Mouse (Mus musculus): ENCODE results near the gene Shq1. TPM values are rescaled to one million over a fixed set of nuclear protein-coding genes. Genes with fewer than 3 reads are reported as not detected.

Gene Shq1
- polyA plus RNA-seq, 1 experiment = 1.2 TPM

- Histone ChIP-seq H3K4me3 (ENCODE audit: insufficient read depth, low read depth, low read length) (no peak overlapping the region), H3K27ac (replicated peaks; ENCODE audit: low read depth, low read length) (no peak overlapping the region), H3K4me1 (ENCODE audit: control insufficient read depth, insufficient read depth, insufficient read length, low read length) (no peaks in the 10 kb centered on the region)
Observed at GRCm38 (mm10) chr6:100640591-100640990, 30.4 kb downstream of the Shq1 start.

DNA sequence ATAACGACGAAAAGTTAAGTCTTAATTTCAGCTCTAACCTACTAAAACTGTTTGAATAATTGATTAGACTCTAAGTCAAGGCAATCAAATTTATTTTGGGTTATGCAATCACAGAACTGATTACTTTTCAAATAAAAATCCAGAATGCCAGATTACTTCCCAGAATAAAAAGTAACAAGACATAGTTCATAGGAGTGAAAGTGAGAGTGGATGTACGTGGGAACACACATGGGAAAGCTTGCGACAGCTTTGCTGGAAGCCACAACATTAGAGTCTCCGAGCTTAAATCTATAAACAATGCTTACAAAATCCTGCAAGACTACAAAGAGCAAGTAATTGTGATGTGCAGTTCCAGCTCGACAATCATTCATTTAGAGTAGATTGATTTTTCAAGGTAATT lies 41.9 kb downstream of the Shq1 start:
- Histone ChIP-seq H3K27ac (replicated peaks; ENCODE audit: low read depth, low read length) (no peak overlapping the region), H3K4me3 (ENCODE audit: insufficient read depth, low read depth, low read length) (no peak overlapping the region), H3K4me1 (ENCODE audit: control insufficient read depth, insufficient read depth, insufficient read length, low read length) (no peaks in the 10 kb centered on the region)

DNA sequence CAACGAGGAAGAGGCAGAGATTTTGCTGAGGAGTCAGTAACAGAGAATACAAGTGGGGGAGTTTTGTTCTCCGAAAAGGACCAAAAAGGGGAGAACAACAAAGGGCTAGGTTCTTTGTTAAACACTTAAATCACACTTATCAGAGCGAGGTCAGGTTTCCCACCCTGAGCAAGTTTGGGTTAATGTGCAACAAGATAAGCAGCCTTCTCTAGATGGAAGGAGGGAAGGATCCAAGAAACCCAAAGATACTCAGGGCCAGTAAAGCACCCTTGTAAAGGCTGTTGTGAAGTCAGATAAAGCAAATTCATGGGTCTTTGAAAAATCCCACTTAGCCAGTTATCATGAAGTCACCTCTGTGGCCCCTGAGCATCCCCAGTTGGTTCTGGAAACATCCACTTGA lies 42.7 kb downstream of the Shq1 start:
- Histone ChIP-seq H3K27ac (replicated peaks; ENCODE audit: low read depth, low read length) (no peak overlapping the region), H3K4me1 (ENCODE audit: control insufficient read depth, insufficient read depth, insufficient read length, low read length) (no peaks in the 10 kb centered on the region), H3K4me3 (ENCODE audit: insufficient read depth, low read depth, low read length) (no peak overlapping the region)

GRCm38 (mm10) chr6:100623922-100624321 lies 47.0 kb downstream of the Shq1 start:
- no peak overlapping the region for H3K27ac ChIP-seq (replicated peaks; ENCODE audit: low read depth, low read length)
- H3K4me3 ChIP-seq (ENCODE audit: insufficient read depth, low read depth, low read length) = no peak overlapping the region
- H3K4me1 ChIP-seq (ENCODE audit: control insufficient read depth, insufficient read depth, insufficient read length, low read length) = no peaks in the 10 kb centered on the region

GRCm38 (mm10) chr6:100622861-100623507 lies 48.0 kb downstream of the Shq1 start:
- Histone ChIP-seq H3K27ac (replicated peaks; ENCODE audit: low read depth, low read length) (no peak overlapping the region), H3K4me3 (ENCODE audit: insufficient read depth, low read depth, low read length) (no peak overlapping the region), H3K4me1 (ENCODE audit: control insufficient read depth, insufficient read depth, insufficient read length, low read length) (no peaks in the 10 kb centered on the region)

GRCm38 (mm10) chr6:100620411-100620810 lies 50.5 kb downstream of the Shq1 start:
- Histone ChIP-seq H3K27ac (replicated peaks; ENCODE audit: low read depth, low read length) (no peak overlapping the region), H3K4me3 (ENCODE audit: insufficient read depth, low read depth, low read length) (no peak overlapping the region)

GRCm38 (mm10) chr6:100619309-100619708 lies 51.6 kb downstream of the Shq1 start:
- Histone ChIP-seq H3K27ac (replicated peaks; ENCODE audit: low read depth, low read length) (no peak overlapping the region), H3K4me3 (ENCODE audit: insufficient read depth, low read depth, low read length) (no peak overlapping the region), H3K4me1 (ENCODE audit: control insufficient read depth, insufficient read depth, insufficient read length, low read length) (no peaks in the 10 kb centered on the region)

More at GRCm38 (mm10) chr6:100620411-100620810, 50.5 kb downstream of the Shq1 start:
- H3K4me1 ChIP-seq (ENCODE audit: control insufficient read depth, insufficient read depth, insufficient read length, low read length) = no peaks in the 10 kb centered on the region

DNA sequence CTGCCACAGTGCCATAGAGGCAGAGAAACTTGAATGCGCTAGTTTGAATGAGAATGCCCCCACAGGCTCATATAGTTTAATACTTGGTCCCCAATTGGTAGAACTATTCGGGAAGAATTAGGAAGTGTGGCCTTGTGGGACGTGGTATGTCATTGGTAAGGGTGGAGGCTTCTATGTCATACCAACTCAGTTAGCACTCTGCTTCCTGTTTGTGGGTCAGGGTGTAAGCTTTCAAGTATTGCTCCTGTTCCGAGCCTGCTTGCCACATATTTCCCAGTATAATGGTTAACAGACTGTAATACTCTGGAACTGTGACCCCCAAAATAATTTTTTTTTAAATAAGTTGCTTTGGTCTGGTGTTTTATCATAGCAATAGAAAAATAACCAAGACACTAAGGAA lies 54.8 kb downstream of the Shq1 start:
- no peaks in the 10 kb centered on the region for H3K4me1 ChIP-seq (ENCODE audit: control insufficient read depth, insufficient read depth, insufficient read length, low read length)
- no peak overlapping the region for H3K4me3 ChIP-seq (ENCODE audit: insufficient read depth, low read depth, low read length)
- no peak overlapping the region for H3K27ac ChIP-seq (replicated peaks; ENCODE audit: low read depth, low read length)

DNA sequence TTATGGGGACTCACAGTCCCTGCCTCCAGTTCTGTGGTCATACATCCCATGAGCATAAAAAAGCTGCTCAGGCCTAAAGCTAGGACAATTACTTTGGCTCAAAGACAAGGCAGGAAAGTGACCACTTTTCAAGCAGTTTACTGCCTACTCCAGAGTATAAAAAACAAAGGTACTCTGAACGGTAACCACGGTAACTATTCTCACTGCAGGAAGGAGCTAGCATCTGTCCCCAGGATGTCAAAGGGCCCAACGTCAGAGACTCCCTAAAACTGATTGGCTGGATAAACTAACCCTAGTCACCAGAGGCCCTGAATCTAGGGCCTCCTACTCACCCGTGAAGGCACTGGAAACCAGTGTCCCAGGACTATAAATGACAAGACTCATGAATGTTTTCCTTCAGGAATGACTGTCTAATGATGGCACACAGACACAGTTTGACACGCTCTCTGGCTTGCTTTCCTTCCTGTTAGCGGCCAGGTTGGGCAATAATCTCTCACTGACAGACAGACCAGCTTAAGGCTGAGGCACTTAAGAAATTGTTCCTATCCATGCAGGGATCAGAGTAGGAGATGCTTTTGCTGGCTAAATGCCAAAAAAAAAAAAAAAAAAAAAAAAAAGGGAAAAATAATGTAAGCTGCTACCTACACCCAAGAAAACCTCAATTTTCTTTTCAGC lies 57.2 kb downstream of the Shq1 start:
- H3K4me1 ChIP-seq (ENCODE audit: control insufficient read depth, insufficient read depth, insufficient read length, low read length) = no peaks in the 10 kb centered on the region
- H3K27ac ChIP-seq (replicated peaks; ENCODE audit: low read depth, low read length) = no peak overlapping the region
- no peak overlapping the region for H3K4me3 ChIP-seq (ENCODE audit: insufficient read depth, low read depth, low read length)

- Histone ChIP-seq H3K4me1 (ENCODE audit: control insufficient read depth, insufficient read depth, insufficient read length, low read length) (no peaks in the 10 kb centered on the region), H3K4me3 (ENCODE audit: insufficient read depth, low read depth, low read length) (no peak overlapping the region), H3K27ac (replicated peaks; ENCODE audit: low read depth, low read length) (no peak overlapping the region)
Observed at GRCm38 (mm10) chr6:100610897-100611575, 59.9 kb downstream of the Shq1 start.

DNA sequence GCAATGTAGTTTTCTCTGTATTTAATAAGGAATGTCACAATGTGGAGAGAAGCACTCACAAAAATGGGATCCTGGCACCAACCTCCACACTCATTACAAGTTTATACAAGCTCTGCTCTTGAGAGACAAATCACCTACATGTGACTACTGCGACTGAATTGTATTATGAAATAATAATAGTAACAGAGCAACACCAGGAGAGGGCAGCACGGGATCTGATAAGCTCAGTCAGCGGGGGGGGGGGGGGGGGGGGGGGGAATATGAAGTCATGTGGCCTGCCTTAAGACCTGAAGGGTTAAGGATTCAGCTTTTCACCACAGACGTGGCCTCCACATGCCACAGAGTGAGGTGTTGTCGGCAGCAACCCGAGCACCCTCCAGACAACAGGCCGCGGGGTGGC lies 60.8 kb downstream of the Shq1 start:
- no peaks in the 10 kb centered on the region for H3K4me1 ChIP-seq (ENCODE audit: control insufficient read depth, insufficient read depth, insufficient read length, low read length)
- H3K27ac ChIP-seq (replicated peaks; ENCODE audit: low read depth, low read length) = no peak overlapping the region
- H3K4me3 ChIP-seq (ENCODE audit: insufficient read depth, low read depth, low read length) = no peak overlapping the region

DNA sequence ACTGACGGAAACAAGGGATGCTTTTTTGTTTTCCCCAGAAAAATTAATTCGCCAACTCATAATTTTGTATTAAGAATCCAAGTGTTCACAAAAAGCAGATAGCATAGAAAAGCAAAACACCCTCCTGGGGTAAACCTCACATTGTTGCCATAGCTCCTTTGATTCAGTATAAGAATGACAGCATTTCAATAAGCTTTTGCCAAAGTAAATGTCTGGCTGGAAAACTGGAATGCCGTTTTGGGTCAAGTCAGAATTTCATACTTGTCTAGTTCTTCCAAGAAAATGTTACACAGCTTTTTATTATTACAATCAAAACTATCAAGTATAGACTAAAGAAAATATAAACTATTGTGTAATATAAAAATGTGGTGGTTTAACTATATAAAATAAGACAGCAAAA lies 61.7 kb downstream of the Shq1 start:
- H3K4me3 ChIP-seq (ENCODE audit: insufficient read depth, low read depth, low read length) = no peak overlapping the region
- H3K27ac ChIP-seq (replicated peaks; ENCODE audit: low read depth, low read length) = no peak overlapping the region
- no peaks in the 10 kb centered on the region for H3K4me1 ChIP-seq (ENCODE audit: control insufficient read depth, insufficient read depth, insufficient read length, low read length)

- H3K4me1 ChIP-seq (ENCODE audit: control insufficient read depth, insufficient read depth, insufficient read length, low read length) = no peaks in the 10 kb centered on the region
- H3K4me3 ChIP-seq (ENCODE audit: insufficient read depth, low read depth, low read length) = no peak overlapping the region
- H3K27ac ChIP-seq (replicated peaks; ENCODE audit: low read depth, low read length) = no peak overlapping the region
Observed at GRCm38 (mm10) chr6:100608429-100608828, 62.5 kb downstream of the Shq1 start.

DNA sequence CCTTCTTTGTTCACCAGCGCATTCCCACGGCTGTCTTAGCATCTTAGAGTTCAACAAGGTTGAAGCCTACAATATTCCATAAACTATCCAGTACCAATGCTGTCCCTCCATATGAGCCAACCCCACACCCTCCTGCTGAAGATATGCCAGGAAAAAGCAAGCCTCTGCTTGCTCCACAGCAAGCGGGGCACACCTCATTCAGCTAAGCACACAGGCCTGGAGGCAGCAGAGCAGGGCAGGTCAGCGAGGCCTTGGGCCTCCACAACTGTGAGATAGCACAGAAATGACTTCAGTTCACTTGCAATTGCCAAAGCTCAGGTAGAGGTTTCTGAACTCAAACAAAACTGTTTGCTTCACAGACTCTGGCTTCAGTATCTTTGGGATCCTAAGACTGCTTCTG lies 64.2 kb downstream of the Shq1 start:
- no peaks in the 10 kb centered on the region for H3K4me1 ChIP-seq (ENCODE audit: control insufficient read depth, insufficient read depth, insufficient read length, low read length)
- no peak overlapping the region for H3K27ac ChIP-seq (replicated peaks; ENCODE audit: low read depth, low read length)
- H3K4me3 ChIP-seq (ENCODE audit: insufficient read depth, low read depth, low read length) = no peak overlapping the region

DNA sequence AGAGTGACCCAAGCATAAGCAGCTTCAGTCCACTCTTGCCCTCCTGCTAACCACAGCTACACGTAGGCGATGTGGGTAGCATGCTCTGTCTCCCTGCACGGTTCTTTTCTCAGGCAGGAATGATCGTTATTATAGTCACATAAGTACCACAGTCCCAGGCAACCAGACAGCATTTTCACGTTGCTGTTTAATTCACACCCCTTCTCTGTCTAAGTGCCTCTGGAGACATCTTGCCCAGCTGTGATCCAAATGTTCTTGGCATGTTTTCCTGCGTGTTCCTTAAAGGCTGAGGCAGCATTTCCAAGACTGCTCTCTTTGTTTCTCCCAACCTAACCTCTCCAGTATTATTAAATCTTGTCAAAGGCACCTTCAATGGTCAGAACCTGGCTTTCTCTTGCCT lies 67.3 kb downstream of the Shq1 start:
- Histone ChIP-seq H3K4me1 (ENCODE audit: control insufficient read depth, insufficient read depth, insufficient read length, low read length) (no peaks in the 10 kb centered on the region), H3K27ac (replicated peaks; ENCODE audit: low read depth, low read length) (no peak overlapping the region), H3K4me3 (ENCODE audit: insufficient read depth, low read depth, low read length) (no peak overlapping the region)

- Histone ChIP-seq H3K4me3 (ENCODE audit: insufficient read depth, low read depth, low read length) (no peak overlapping the region), H3K4me1 (ENCODE audit: control insufficient read depth, insufficient read depth, insufficient read length, low read length) (no peaks in the 10 kb centered on the region), H3K27ac (replicated peaks; ENCODE audit: low read depth, low read length) (no peak overlapping the region)
Observed at GRCm38 (mm10) chr6:100601634-100602033, 69.3 kb downstream of the Shq1 start.

Measured in brown adipose tissue, adult 24 weeks (tissue).